Mouse (Mus musculus) liver, adult 2 months (tissue): ENCODE data around the gene Coro6. TPM values are rescaled to one million over a fixed set of nuclear protein-coding genes. Genes with fewer than 3 reads are reported as not detected.

Source experiments
- DNase-seq: peaks from one replicate; pipeline ENCODE4 v3.0.0-alpha.2; 2011; ENCODE audit warnings: low read depth, low spot score; ENCODE audit errors: extremely low read depth
- H3K27ac ChIP-seq: fragments of 200-500 bp; replicated peaks from 2 replicates; pipeline ENCODE4 v1.5.1; 2012; ENCODE audit warnings: low read depth, mild to moderate bottlenecking, control low read depth, inconsistent platforms, low read length; ENCODE audit not compliant: insufficient read depth
- H3K27me3 ChIP-seq: fragments of 200-500 bp; 2 replicates; pipeline ENCODE4 v1.6.1; 2012; ENCODE audit warnings: mild to moderate bottlenecking, moderate library complexity, low read length, inconsistent platforms; ENCODE audit not compliant: control insufficient read depth, insufficient read depth
- H3K36me3 ChIP-seq: fragments of 200-500 bp; 2 replicates; pipeline ENCODE4 v1.6.1; 2012; ENCODE audit warnings: low read length, inconsistent platforms; ENCODE audit not compliant: control insufficient read depth, insufficient read depth
- H3K4me1 ChIP-seq: fragments of 200-500 bp; 2 replicates; pipeline ENCODE4 v1.6.1; 2011; ENCODE audit warnings: low read length; ENCODE audit not compliant: control insufficient read depth, insufficient read depth
- H3K4me3 ChIP-seq: fragments of 200-500 bp; 2 replicates; pipeline ENCODE4 v1.5.1; 2011; ENCODE audit warnings: low read depth, mild to moderate bottlenecking, control low read depth, low read length, moderate library complexity; ENCODE audit not compliant: insufficient read depth
- H3K79me2 ChIP-seq: fragments of 200-500 bp; 2 replicates; pipeline ENCODE4 v1.6.1; 2012; ENCODE audit warnings: inconsistent platforms, mild to moderate bottlenecking, low read length, moderate library complexity; ENCODE audit not compliant: control insufficient read depth, insufficient read depth
- H3K9ac ChIP-seq: fragments of 200-500 bp; 2 replicates; pipeline ENCODE4 v1.6.1; 2012; ENCODE audit warnings: low read depth, mild to moderate bottlenecking, control low read depth, inconsistent platforms, low read length
- CTCF ChIP-seq: fragments of 200-500 bp; IDR thresholded peaks from 2 replicates; pipeline ENCODE4 v1.5.1; 2011; ENCODE audit warnings: low read depth, low read length, control low read depth
- POLR2A ChIP-seq: fragments of 200-500 bp; IDR thresholded peaks from 2 replicates; pipeline ENCODE4 v1.6.1; 2011; ENCODE audit warnings: low read length, control low read depth; ENCODE audit not compliant: insufficient read depth; ENCODE audit errors: extremely low read depth
- WGBS: fragments of 180-500 bp; shearing (Covaris S2); methylation state at CpG from one replicate; pipeline ENCODE4 v1.1.7; 2018; 5-methylcytosine and 5-hydroxymethylcytosine counted together
- polyA plus RNA-seq: library from polyadenylated mRNA; depleted of rRNA; stranded (reverse); fragments of >200 nt; gene quantifications from 2 replicates; pipeline ENCODE4 v1.2.3, GENCODE M21; 2012
- total RNA-seq: library from RNA; depleted of rRNA; stranded (reverse); fragments of >200 nt; gene quantifications from 2 replicates; pipeline ENCODE4 v1.2.3, GENCODE M21; 2014

The Coro6 gene
- total and polyA plus RNA-seq, 2 experiments = 0.09 to 0.16 TPM

DNA sequence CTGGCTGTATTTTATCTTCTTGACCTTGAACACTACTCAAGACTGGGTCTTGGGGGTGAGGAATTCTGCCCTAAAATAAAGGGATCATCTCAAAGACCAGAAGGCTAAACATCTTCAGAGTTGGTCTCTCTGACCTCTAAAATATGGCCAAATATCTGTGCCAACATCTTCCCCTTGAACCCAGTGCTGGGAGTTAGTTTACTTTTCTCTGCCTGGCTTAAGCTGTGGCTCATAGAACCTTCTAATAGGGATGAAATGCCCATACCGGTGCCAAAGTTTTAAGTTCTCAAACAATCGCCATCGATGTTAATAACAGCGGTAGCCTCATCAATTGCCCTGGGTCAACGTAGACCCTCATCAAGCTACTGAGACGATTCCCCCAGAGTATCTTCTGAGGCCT is 355 bp upstream of the Coro6 start:
- Histone ChIP-seq H3K27me3 (peaks cover 3% of the 10 kb centered on the region; the same call in 1 of the 2 replicates), H3K27ac (no peak overlapping the region), H3K4me3 (peak overlapping the region; percentile 68; the same call in 1 of the 2 replicates), H3K9ac (peak overlapping the region; percentile 58; the same call in 1 of the 2 replicates), H3K36me3 (no peaks in the 10 kb centered on the region), H3K79me2 (no peaks in the 10 kb centered on the region), H3K4me1 (peaks cover 3% of the 10 kb centered on the region; the same call in 1 of the 2 replicates)
- DNase-seq = no peak
- WGBS = 4% methylated on average over 6 of the region's 6 CpGs
- TF ChIP-seq POLR2A (no peak), CTCF (no peak)

- H3K4me1 ChIP-seq = peaks cover 6% of the 10 kb centered on the region; the same call in 1 of the 2 replicates
- no peak for DNase-seq
- 61% methylated on average over 8 of the region's 8 CpGs for WGBS
- no peak overlapping the region for H3K27ac ChIP-seq
- no peak overlapping the region for H3K4me3 ChIP-seq
- no peaks in the 10 kb centered on the region for H3K79me2 ChIP-seq
- no peak overlapping the region for H3K9ac ChIP-seq
- peaks cover 3% of the 10 kb centered on the region; the same call in 1 of the 2 replicates for H3K27me3 ChIP-seq
- H3K36me3 ChIP-seq = no peaks in the 10 kb centered on the region
- no peak for TF ChIP-seq CTCF
- no peak for TF ChIP-seq POLR2A
Observed at GRCm38 (mm10) chr11:77463101-77463445, 862 bp downstream of the Coro6 start.

DNA sequence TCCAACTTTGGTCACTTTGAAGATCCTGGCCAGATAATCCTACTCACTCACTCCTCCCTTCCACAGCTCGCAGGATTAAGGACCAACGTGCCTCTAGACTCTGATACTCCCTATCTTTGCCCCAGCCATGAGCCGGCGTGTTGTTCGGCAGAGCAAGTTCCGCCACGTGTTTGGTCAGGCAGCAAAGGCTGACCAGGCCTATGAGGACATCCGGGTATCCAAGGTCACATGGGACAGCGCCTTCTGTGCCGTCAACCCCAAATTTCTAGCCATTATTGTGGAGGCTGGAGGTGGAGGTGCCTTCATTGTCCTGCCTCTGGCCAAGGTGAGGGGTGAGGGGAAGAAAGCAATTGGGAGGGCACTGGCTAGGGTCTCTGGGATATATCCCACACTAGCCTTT is 1.6 kb downstream of the Coro6 start:
- H3K79me2 ChIP-seq = no peaks in the 10 kb centered on the region
- 50% methylated on average over 10 of the region's 10 CpGs for WGBS
- H3K27me3 ChIP-seq = peaks cover 3% of the 10 kb centered on the region; the same call in 1 of the 2 replicates
- no peak overlapping the region for H3K27ac ChIP-seq
- no peak overlapping the region for H3K9ac ChIP-seq
- no peak for TF ChIP-seq POLR2A
- no peak for TF ChIP-seq CTCF
- peaks cover 6% of the 10 kb centered on the region; the same call in 1 of the 2 replicates for H3K4me1 ChIP-seq
- DNase-seq = peak; percentile 27
- H3K4me3 ChIP-seq = no peak overlapping the region
- H3K36me3 ChIP-seq = no peaks in the 10 kb centered on the region

- Histone ChIP-seq H3K27ac (no peak overlapping the region), H3K27me3 (peaks cover 3% of the 10 kb centered on the region; the same call in 1 of the 2 replicates), H3K9ac (no peak overlapping the region), H3K4me1 (peaks cover 6% of the 10 kb centered on the region; the same call in 1 of the 2 replicates), H3K36me3 (no peaks in the 10 kb centered on the region), H3K4me3 (no peak overlapping the region), H3K79me2 (no peaks in the 10 kb centered on the region)
- no peak for DNase-seq
- TF ChIP-seq CTCF = no peak
- TF ChIP-seq POLR2A = no peak
- WGBS = 67% methylated on average over 4 of the region's 4 CpGs
Observed at GRCm38 (mm10) chr11:77464684-77465083, 2.5 kb downstream of the Coro6 start.

- Histone ChIP-seq H3K79me2 (no peaks in the 10 kb centered on the region), H3K27ac (no peak overlapping the region), H3K27me3 (peaks cover 3% of the 10 kb centered on the region; the same call in 1 of the 2 replicates), H3K4me3 (no peak overlapping the region), H3K9ac (no peak overlapping the region), H3K4me1 (peaks cover 6% of the 10 kb centered on the region; the same call in 1 of the 2 replicates), H3K36me3 (no peaks in the 10 kb centered on the region)
- no peak for DNase-seq
- TF ChIP-seq CTCF (no peak), POLR2A (no peak)
- 74% methylated on average over 3 of the region's 3 CpGs for WGBS
Observed at GRCm38 (mm10) chr11:77465111-77465510, 2.9 kb downstream of the Coro6 start.

- no peaks in the 10 kb centered on the region for H3K36me3 ChIP-seq
- H3K27ac ChIP-seq = no peak overlapping the region
- H3K4me1 ChIP-seq = peaks cover 6% of the 10 kb centered on the region; the same call in 1 of the 2 replicates
- H3K9ac ChIP-seq = no peak overlapping the region
- H3K79me2 ChIP-seq = no peaks in the 10 kb centered on the region
- DNase-seq = no peak
- 46% methylated on average over 9 of the region's 9 CpGs for WGBS
- TF ChIP-seq CTCF (no peak), POLR2A (no peak)
- peaks cover 3% of the 10 kb centered on the region; the same call in 1 of the 2 replicates for H3K27me3 ChIP-seq
- no peak overlapping the region for H3K4me3 ChIP-seq
Observed at GRCm38 (mm10) chr11:77466544-77466943, 4.3 kb downstream of the Coro6 start.
